Mouse (Mus musculus) MEL (cell line): ENCODE data around the gene Snd1. TPM values are rescaled to one million over a fixed set of nuclear protein-coding genes. Genes with fewer than 3 reads are reported as not detected.

Source experiments
- DNase-seq: peaks from one replicate; pipeline ENCODE4 v3.0.0; 2011; ENCODE audit warnings: low read depth, low spot score
- H3K27ac ChIP-seq: 2 replicates; pipeline ENCODE4 v1.5.1; 2012; ENCODE audit warnings: low read depth, mild to moderate bottlenecking, control low read depth, low read length, moderate library complexity; ENCODE audit not compliant: control insufficient read depth
- H3K27me3 ChIP-seq, 2 experiments: fragments of 150-350 bp in 1 of 2; sonication (generic) in 1 of 2; 2 replicates each; pipeline ENCODE4 v1.6.1; 2012; ENCODE audit warnings: low read length in 2 of 2, mild to moderate bottlenecking in 2 of 2, improper control_type of control experiment in 1 of 2, moderate library complexity in 1 of 2; ENCODE audit not compliant: insufficient read depth in 2 of 2, control insufficient read depth in 1 of 2
- H3K36me3 ChIP-seq, 2 experiments: 2 replicates each; pipeline ENCODE4 v1.6.1; 2012 to 2014; ENCODE audit warnings: low read length in 2 of 2, improper control_type of control experiment in 1 of 2, inconsistent platforms in 1 of 2, mild to moderate bottlenecking in 1 of 2; ENCODE audit not compliant: insufficient read depth in 2 of 2, control insufficient read depth in 1 of 2
- H3K4me1 ChIP-seq, 2 experiments: fragments of 150-350 bp in 1 of 2; sonication (generic) in 1 of 2; 2 replicates each; pipeline ENCODE4 v1.6.1; 2012; ENCODE audit warnings: low read length in 2 of 2, improper control_type of control experiment in 1 of 2, mild to moderate bottlenecking in 1 of 2; ENCODE audit not compliant: insufficient read depth in 2 of 2, control insufficient read depth in 1 of 2
- H3K4me3 ChIP-seq, 2 experiments: fragments of 150-350 bp in 1 of 2; sonication (generic) in 1 of 2; 2 replicates each; pipeline ENCODE4 v1.5.1; 2012; ENCODE audit warnings: low read depth in 2 of 2, low read length in 2 of 2, mild to moderate bottlenecking in 2 of 2, moderate library complexity in 2 of 2, control low read depth in 1 of 2, improper control_type of control experiment in 1 of 2; ENCODE audit not compliant: control insufficient read depth in 1 of 2, insufficient read depth in 1 of 2
- H3K79me2 ChIP-seq: 2 replicates; pipeline ENCODE4 v1.6.1; 2012; ENCODE audit warnings: mild to moderate bottlenecking, low read length, moderate library complexity; ENCODE audit not compliant: control insufficient read depth, poor library complexity, insufficient read depth
- H3K9ac ChIP-seq: 2 replicates; pipeline ENCODE4 v1.6.1; 2012; ENCODE audit warnings: low read depth, mild to moderate bottlenecking, control low read depth, low read length, moderate library complexity; ENCODE audit not compliant: control insufficient read depth, poor library complexity, severe bottlenecking
- H3K9me3 ChIP-seq: fragments of 150-350 bp; sonication (generic); replicated peaks from 2 replicates; pipeline ENCODE4 v1.6.1; 2012; ENCODE audit warnings: mild to moderate bottlenecking, low read length, improper control_type of control experiment, moderate library complexity; ENCODE audit not compliant: insufficient read depth
- BHLHE40 ChIP-seq: IDR thresholded peaks from 2 replicates; pipeline ENCODE4 v1.6.1; 2012; ENCODE audit warnings: low read depth, mild to moderate bottlenecking, inconsistent platforms, low read length, improper control_type of control experiment, borderline replicate concordance
- CHD2 ChIP-seq: IDR thresholded peaks from 2 replicates; pipeline ENCODE4 v1.6.1; 2011; ENCODE audit warnings: low read length, improper control_type of control experiment
- ETS1 ChIP-seq: IDR thresholded peaks from 2 replicates; pipeline ENCODE4 v1.6.1; 2012; ENCODE audit warnings: low read depth, mild to moderate bottlenecking, inconsistent platforms, low read length, improper control_type of control experiment, moderate library complexity
- GABPA ChIP-seq: IDR thresholded peaks from 2 replicates; pipeline ENCODE4 v1.6.1; 2012; ENCODE audit warnings: low read depth, mild to moderate bottlenecking, inconsistent platforms, low read length, improper control_type of control experiment, moderate library complexity
- JUND ChIP-seq: IDR thresholded peaks from 2 replicates; pipeline ENCODE4 v1.6.1; 2011; ENCODE audit warnings: low read depth, mild to moderate bottlenecking, improper control_type of control experiment, low read length
- MAFK ChIP-seq: IDR thresholded peaks from 2 replicates; pipeline ENCODE4 v1.6.1; 2011; ENCODE audit warnings: low read depth, mild to moderate bottlenecking, low read length, improper control_type of control experiment, borderline replicate concordance
- MAZ ChIP-seq: IDR thresholded peaks from 2 replicates; pipeline ENCODE4 v1.6.1; 2012; ENCODE audit warnings: low read depth, mild to moderate bottlenecking, inconsistent platforms, low read length, improper control_type of control experiment
- NELFE ChIP-seq: IDR thresholded peaks from 2 replicates; pipeline ENCODE4 v1.6.1; 2011; ENCODE audit warnings: low read depth, low read length, improper control_type of control experiment
- NRF1 ChIP-seq: IDR thresholded peaks from 2 replicates; pipeline ENCODE4 v1.6.1; 2014; ENCODE audit warnings: low read depth, mild to moderate bottlenecking, inconsistent platforms, low read length, improper control_type of control experiment, moderate library complexity; ENCODE audit not compliant: poor library complexity, insufficient read depth, severe bottlenecking
- POLR2A ChIP-seq, 2 experiments: IDR thresholded peaks; 2 replicates each; pipeline ENCODE4 v1.6.1; 2011 to 2012; ENCODE audit warnings: low read length in 2 of 2, mild to moderate bottlenecking in 2 of 2, control low read depth in 1 of 2, improper control_type of control experiment in 1 of 2, low read depth in 1 of 2, moderate library complexity in 1 of 2; ENCODE audit not compliant: control insufficient read depth in 1 of 2, insufficient read depth in 1 of 2, poor library complexity in 1 of 2
- POLR2AphosphoS5 ChIP-seq: IDR thresholded peaks from 2 replicates; pipeline ENCODE4 v1.6.1; 2012; ENCODE audit warnings: low read depth, borderline replicate concordance, mild to moderate bottlenecking, inconsistent platforms, low read length, moderate library complexity, mixed read lengths
- RAD21 ChIP-seq: IDR thresholded peaks from 2 replicates; pipeline ENCODE4 v1.6.1; 2011; ENCODE audit warnings: mild to moderate bottlenecking, low read depth, low read length, improper control_type of control experiment
- RCOR1 ChIP-seq: IDR thresholded peaks from 2 replicates; pipeline ENCODE4 v1.6.1; 2012; ENCODE audit warnings: low read depth, mild to moderate bottlenecking, inconsistent platforms, low read length, improper control_type of control experiment
- UBTF ChIP-seq: IDR thresholded peaks from 2 replicates; pipeline ENCODE4 v1.6.1; 2012; ENCODE audit warnings: low read depth, mild to moderate bottlenecking, inconsistent platforms, low read length, improper control_type of control experiment, moderate library complexity, borderline replicate concordance; ENCODE audit not compliant: insufficient read depth
- ZC3H11A ChIP-seq: IDR thresholded peaks from 2 replicates; pipeline ENCODE4 v1.6.1; 2012; ENCODE audit warnings: low read depth, mild to moderate bottlenecking, inconsistent platforms, low read length, improper control_type of control experiment
- ZKSCAN1 ChIP-seq: IDR thresholded peaks from 2 replicates; pipeline ENCODE4 v1.6.1; 2012; ENCODE audit warnings: low read depth, mild to moderate bottlenecking, inconsistent platforms, low read length, improper control_type of control experiment, moderate library complexity
- polyA plus RNA-seq, 2 experiments: library from polyadenylated mRNA; stranded (reverse) in 1 of 2; unstranded in 1 of 2; fragments of >175 nt in 1 of 2; fragments of >200 nt in 1 of 2; gene quantifications; 2 replicates each; pipeline versions ENCODE4 v1.2.1 to v1.2.4; 2012; ENCODE audit warnings: low replicate concordance in 2 of 2, low read depth in 1 of 2; ENCODE audit not compliant: insufficient read length in 2 of 2, insufficient read depth in 1 of 2, missing spikeins in 1 of 2
- total RNA-seq: library from RNA; depleted of rRNA; stranded (reverse); fragments of 300-350 nt; gene quantifications from 2 replicates; pipeline ENCODE4 v1.2.3, GENCODE M21; 2012

Snd1 gene
- total and polyA plus RNA-seq, 3 experiments: 192 to 280 TPM; not detected in 1

GRCm38 (mm10) chr6:28747025-28747424 lies 272.1 kb downstream of the Snd1 start:
- no peak overlapping the region for H3K4me3 ChIP-seq
- no peaks in the 10 kb centered on the region for H3K4me1 ChIP-seq
- DNase-seq: no peak
- H3K36me3 ChIP-seq: peaks cover 0 to 23% of the 10 kb centered on the region in 2 experiments; a peak in 2 of 4 replicates
- H3K27ac ChIP-seq: no peak overlapping the region
- no peaks in the 10 kb centered on the region for H3K27me3 ChIP-seq
- TF ChIP-seq ZKSCAN1 (no peak), ETS1 (no peak), ZC3H11A (no peak), POLR2A (IDR thresholded peaks at IDR 0.05; ENCODE audit: control insufficient read depth in 1 of 2, insufficient read depth in 1 of 2, low read depth in 1 of 2, low read length in 2 of 2, poor library complexity in 1 of 2) (no peak), RCOR1 (no peak), MAFK (no peak), CHD2 (no peak), NRF1 (no peak), NELFE (no peak), BHLHE40 (no peak), POLR2AphosphoS5 (no peak), JUND (no peak), UBTF (no peak), RAD21 (no peak)
- no peak overlapping the region for H3K9ac ChIP-seq
- H3K79me2 ChIP-seq: 0 out of 2 replicates have a peak, but pooled peaks cover under 1% of the 10 kb centered on the region
- no peaks in the 10 kb centered on the region for H3K9me3 ChIP-seq

GRCm38 (mm10) chr6:28747931-28748670 lies 273.2 kb downstream of the Snd1 start:
- Histone ChIP-seq H3K36me3 (peaks cover 0 to 23% of the 10 kb centered on the region in 2 experiments; a peak in 2 of 4 replicates), H3K4me1 (no peaks in the 10 kb centered on the region), H3K9ac (no peak overlapping the region), H3K79me2 (0 out of 2 replicates have a peak, but pooled peaks cover 1% of the 10 kb centered on the region), H3K9me3 (no peaks in the 10 kb centered on the region), H3K4me3 (no peak overlapping the region), H3K27ac (no peak overlapping the region), H3K27me3 (no peaks in the 10 kb centered on the region)
- no peak for DNase-seq
- TF ChIP-seq GABPA (no peak), MAZ (no peak)
- TF ChIP-seq, all 39 proteins: peak for 0
